Mouse (Mus musculus) lung, embryonic 16.5 days (tissue): ENCODE results near the gene Lrp1. TPM values are rescaled to one million over a fixed set of nuclear protein-coding genes. Genes with fewer than 3 reads are reported as not detected.

Experiments used
- ATAC-seq: fragments of 200-750 bp; cut with Nextera tagmentation; 2 replicates; pipeline ENCODE4 v1.8.0; 2017; ENCODE audit warnings: low read depth, mild to moderate bottlenecking, moderate library complexity
- H3K27ac ChIP-seq: fragments of 300-500 bp; sonication (generic); 2 replicates; pipeline ENCODE4 v1.5.1; 2014; ENCODE audit warnings: mild to moderate bottlenecking, control low read depth, low read length
- H3K27me3 ChIP-seq: fragments of 300-500 bp; sonication (generic); 2 replicates; pipeline ENCODE4 v1.6.1; 2014; ENCODE audit warnings: low read depth, low read length, mixed read lengths; ENCODE audit not compliant: control insufficient read depth, insufficient read depth
- H3K36me3 ChIP-seq: fragments of 300-500 bp; sonication (generic); 2 replicates; pipeline ENCODE4 v1.6.1; 2014; ENCODE audit warnings: low read length; ENCODE audit not compliant: control insufficient read depth, insufficient read depth
- H3K4me1 ChIP-seq: fragments of 300-500 bp; sonication (generic); replicated peaks from 2 replicates; pipeline ENCODE4 v1.6.1; 2014; ENCODE audit warnings: low read length, mixed read lengths; ENCODE audit not compliant: control insufficient read depth, insufficient read depth
- H3K4me2 ChIP-seq: fragments of 300-500 bp; sonication (generic); 2 replicates; pipeline ENCODE4 v1.6.1; 2014; ENCODE audit warnings: low read depth, low read length, control low read depth
- H3K4me3 ChIP-seq: fragments of 300-500 bp; sonication (generic); 2 replicates; pipeline ENCODE4 v1.5.1; 2014; ENCODE audit warnings: mild to moderate bottlenecking, low read length, control low read depth
- H3K9ac ChIP-seq: fragments of 300-500 bp; sonication (generic); 2 replicates; pipeline ENCODE4 v1.6.1; 2014; ENCODE audit warnings: low read length, control low read depth
- H3K9me3 ChIP-seq: fragments of 300-500 bp; sonication (generic); 2 replicates; pipeline ENCODE4 v1.6.1; 2016; ENCODE audit warnings: low read length; ENCODE audit not compliant: control insufficient read depth
- WGBS: fragments of 180-500 bp; shearing (Covaris S2); extraction: QIAGEN DNeasy Blood & Tissue Kit; methylation state at CpG from one replicate; pipeline ENCODE4 v1.1.7; 2014; 5-methylcytosine and 5-hydroxymethylcytosine counted together
- polyA plus RNA-seq: library from polyadenylated mRNA; unstranded; fragments of >200 nt; fragmentation: Nextera tagmentation; extraction: Ambion mirVana; gene quantifications from 2 replicates; pipeline ENCODE4 v1.2.1, GENCODE M21; 2015

Gene Lrp1
- polyA plus RNA-seq, 1 experiment from 2014 or later = 78.9 TPM

DNA sequence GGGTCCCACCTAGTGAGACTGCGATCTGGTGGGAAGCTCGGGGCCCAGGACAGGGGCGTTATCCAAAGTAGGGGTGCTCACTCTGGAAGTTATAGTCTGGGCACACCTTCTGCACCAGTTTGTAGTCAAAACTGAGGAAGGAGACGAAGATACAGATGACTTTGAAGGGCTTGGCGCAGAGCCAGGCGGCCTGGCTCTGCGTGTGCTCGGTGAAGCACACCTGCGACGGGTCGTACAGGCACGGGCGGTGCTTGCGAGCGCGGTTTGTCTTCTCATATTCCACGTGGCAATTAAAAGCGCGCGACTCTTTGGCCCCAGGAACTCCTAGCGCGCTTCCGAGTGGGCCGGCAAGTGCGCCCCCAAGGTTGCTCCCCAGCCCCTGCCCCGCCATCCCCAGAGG, 94.9 kb downstream of the Lrp1 start:
- H3K27ac ChIP-seq = no peak overlapping the region
- H3K9me3 ChIP-seq = no peaks in the 10 kb centered on the region
- WGBS = 1% methylated on average over 26 of the region's 26 CpGs
- 0 out of 2 replicates have a peak overlapping the region, but pooled peaks have one; percentile 16 for H3K9ac ChIP-seq
- no peaks in the 10 kb centered on the region for H3K36me3 ChIP-seq
- peak overlapping the region; percentile 42 for H3K4me3 ChIP-seq
- ATAC-seq = no peak
- H3K4me2 ChIP-seq = peak overlapping the region; percentile 53
- peaks cover 17% of the 10 kb centered on the region for H3K4me1 ChIP-seq
- peaks cover 76% of the 10 kb centered on the region for H3K27me3 ChIP-seq

GRCm38 (mm10) chr10:127524646-127525255, 96.2 kb downstream of the Lrp1 start:
- Histone ChIP-seq H3K36me3 (peaks cover 8% of the 10 kb centered on the region), H3K27me3 (peaks cover 63% of the 10 kb centered on the region), H3K4me3 (no peak overlapping the region), H3K4me1 (peaks cover 22% of the 10 kb centered on the region), H3K9ac (no peak overlapping the region), H3K4me2 (no peak overlapping the region), H3K9me3 (no peaks in the 10 kb centered on the region), H3K27ac (no peak overlapping the region)
- ATAC-seq = no peak
- WGBS = 3% methylated on average over 23 of the region's 23 CpGs

GRCm38 (mm10) chr10:127522088-127522581, 98.8 kb downstream of the Lrp1 start, which contains the start of gene Shmt2:
TSS of gene Shmt2 (minus strand) at chr10:127522444.
- Histone ChIP-seq H3K9ac (peak within 1 kb of the TSS; percentile 61), H3K9me3 (no peaks in the 10 kb centered on the region; the same call in 1 of the 2 replicates), H3K27me3 (peaks cover 38% of the 10 kb centered on the region), H3K27ac (no peak within 1 kb of the TSS), H3K4me3 (peak within 1 kb of the TSS; percentile 56), H3K4me1 (peaks cover 25% of the 10 kb centered on the region), H3K36me3 (peaks cover 30% of the 10 kb centered on the region), H3K4me2 (peak within 1 kb of the TSS; percentile 62)
- peak; percentile 65 for ATAC-seq
- WGBS = 0% methylated on average over 21 of the region's 21 CpGs

GRCm38 (mm10) chr10:127521611-127522080, 99.3 kb downstream of the Lrp1 start:
- peak overlapping the region; percentile 61 for H3K9ac ChIP-seq
- 1% methylated on average over 12 of the region's 12 CpGs for WGBS
- H3K4me3 ChIP-seq = peak overlapping the region; percentile 56
- H3K27ac ChIP-seq = no peak overlapping the region
- H3K9me3 ChIP-seq = no peaks in the 10 kb centered on the region; the same call in 1 of the 2 replicates
- peaks cover 27% of the 10 kb centered on the region for H3K4me1 ChIP-seq
- H3K4me2 ChIP-seq = peak overlapping the region; percentile 62
- ATAC-seq = 0 out of 2 replicates have a peak, but pooled peaks have one; percentile 11
- H3K27me3 ChIP-seq = peaks cover 34% of the 10 kb centered on the region
- H3K36me3 ChIP-seq = peaks cover 30% of the 10 kb centered on the region

- 79% methylated on average over 20 of the region's 20 CpGs for WGBS
- Histone ChIP-seq H3K27ac (no peak overlapping the region), H3K27me3 (peaks cover 25% of the 10 kb centered on the region), H3K36me3 (peaks cover 30% of the 10 kb centered on the region), H3K9ac (peak overlapping the region; percentile 57), H3K4me2 (peak overlapping the region; percentile 62), H3K9me3 (no peaks in the 10 kb centered on the region; the same call in 1 of the 2 replicates), H3K4me1 (peaks cover 27% of the 10 kb centered on the region), H3K4me3 (peak overlapping the region; percentile 56)
- no peak for ATAC-seq
These were observed 100.1 kb downstream of the Lrp1 start for GRCm38 (mm10) chr10:127520714-127521357.

DNA sequence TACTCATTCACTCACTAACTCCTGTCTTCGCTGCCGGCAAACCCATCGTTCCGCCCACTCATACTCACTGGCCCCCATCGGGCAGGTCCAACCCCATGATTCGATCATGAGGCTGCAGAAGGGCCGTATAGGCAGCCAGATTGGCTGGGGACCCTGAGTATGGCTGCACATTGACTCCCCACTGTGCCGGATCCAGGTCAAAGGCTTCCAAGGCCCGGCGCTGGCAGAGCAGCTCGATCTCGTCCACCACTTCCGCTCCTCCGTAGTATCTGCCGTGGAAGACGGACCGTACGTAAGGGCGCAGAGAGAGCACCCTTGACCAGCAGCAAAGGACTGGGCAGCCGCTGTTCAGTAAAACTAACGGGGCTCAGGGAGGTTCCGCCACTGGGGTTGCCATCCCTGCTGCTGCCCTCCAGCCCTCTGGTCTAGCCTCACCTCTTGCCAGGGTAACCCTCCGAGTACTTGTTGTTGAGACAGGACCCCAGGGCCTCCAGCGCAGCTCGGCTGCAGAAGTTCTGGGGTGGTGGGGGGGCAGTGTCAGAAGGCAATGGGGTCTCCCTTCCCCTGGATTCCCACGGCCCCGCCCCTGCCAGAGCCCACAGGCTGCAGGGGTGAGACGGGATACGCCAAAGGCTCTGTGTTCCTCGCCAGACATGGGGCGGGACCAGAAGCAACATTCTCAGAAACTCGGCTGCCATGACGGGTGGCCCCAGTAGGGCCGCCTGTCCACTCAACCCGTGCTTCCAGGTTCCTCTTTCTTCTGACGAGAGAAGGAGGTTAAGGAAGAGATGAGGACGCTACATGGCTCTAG, 100.8 kb downstream of the Lrp1 start:
- H3K27me3 ChIP-seq = peaks cover 23% of the 10 kb centered on the region
- no peak for ATAC-seq
- H3K4me2 ChIP-seq = no peak overlapping the region
- peaks cover 30% of the 10 kb centered on the region for H3K36me3 ChIP-seq
- no peak overlapping the region for H3K27ac ChIP-seq
- H3K9me3 ChIP-seq = no peaks in the 10 kb centered on the region; the same call in 1 of the 2 replicates
- peaks cover 33% of the 10 kb centered on the region for H3K4me1 ChIP-seq
- WGBS = 93% methylated on average over 37 of the region's 37 CpGs
- H3K4me3 ChIP-seq = no peak overlapping the region
- no peak overlapping the region for H3K9ac ChIP-seq

- Histone ChIP-seq H3K4me2 (no peak overlapping the region), H3K9ac (no peak overlapping the region), H3K36me3 (peaks cover 30% of the 10 kb centered on the region), H3K4me1 (peaks cover 40% of the 10 kb centered on the region), H3K27ac (no peak overlapping the region), H3K9me3 (no peaks in the 10 kb centered on the region; the same call in 1 of the 2 replicates), H3K4me3 (no peak overlapping the region), H3K27me3 (peaks cover 16% of the 10 kb centered on the region)
- no peak for ATAC-seq
- WGBS = 92% methylated on average over 25 of the region's 26 CpGs
These were observed 101.8 kb downstream of the Lrp1 start for GRCm38 (mm10) chr10:127519041-127519701.

DNA sequence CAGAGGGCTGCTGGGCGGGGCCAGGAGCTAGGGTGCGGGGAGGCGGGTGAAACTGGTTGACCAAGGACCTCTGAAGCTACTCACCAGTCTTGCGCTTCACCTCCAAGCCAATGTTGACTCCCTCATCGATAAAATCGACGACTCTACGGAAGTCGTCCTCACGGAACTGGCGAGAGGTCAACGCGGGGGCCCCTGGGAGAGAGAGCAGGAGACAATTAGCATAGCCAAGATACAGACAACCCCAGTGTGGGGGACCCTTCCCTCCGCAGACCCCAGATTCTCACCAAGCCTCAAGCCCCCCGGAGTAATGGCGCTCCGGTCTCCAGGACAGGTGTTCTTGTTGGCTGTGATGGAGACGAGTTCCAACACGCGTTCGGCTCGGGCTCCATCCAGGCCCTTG, 103.0 kb downstream of the Lrp1 start:
- ATAC-seq = no peak
- Histone ChIP-seq H3K4me2 (no peak overlapping the region), H3K4me1 (peaks cover 51% of the 10 kb centered on the region), H3K9ac (no peak overlapping the region), H3K27ac (no peak overlapping the region), H3K27me3 (peaks cover 14% of the 10 kb centered on the region; the same call in 1 of the 2 replicates), H3K4me3 (no peak overlapping the region), H3K9me3 (no peaks in the 10 kb centered on the region; the same call in 1 of the 2 replicates), H3K36me3 (peaks cover 30% of the 10 kb centered on the region)
- WGBS = 95% methylated on average over 22 of the region's 22 CpGs
